Mouse (Mus musculus): ENCODE measurements at regions not wholly inside any gene's neighbourhood (a gene's known extent, or its start where the extent isn't known, plus 50 kb on each side); places are given as distances from the start of the nearest gene placed in this dataset.

DNA sequence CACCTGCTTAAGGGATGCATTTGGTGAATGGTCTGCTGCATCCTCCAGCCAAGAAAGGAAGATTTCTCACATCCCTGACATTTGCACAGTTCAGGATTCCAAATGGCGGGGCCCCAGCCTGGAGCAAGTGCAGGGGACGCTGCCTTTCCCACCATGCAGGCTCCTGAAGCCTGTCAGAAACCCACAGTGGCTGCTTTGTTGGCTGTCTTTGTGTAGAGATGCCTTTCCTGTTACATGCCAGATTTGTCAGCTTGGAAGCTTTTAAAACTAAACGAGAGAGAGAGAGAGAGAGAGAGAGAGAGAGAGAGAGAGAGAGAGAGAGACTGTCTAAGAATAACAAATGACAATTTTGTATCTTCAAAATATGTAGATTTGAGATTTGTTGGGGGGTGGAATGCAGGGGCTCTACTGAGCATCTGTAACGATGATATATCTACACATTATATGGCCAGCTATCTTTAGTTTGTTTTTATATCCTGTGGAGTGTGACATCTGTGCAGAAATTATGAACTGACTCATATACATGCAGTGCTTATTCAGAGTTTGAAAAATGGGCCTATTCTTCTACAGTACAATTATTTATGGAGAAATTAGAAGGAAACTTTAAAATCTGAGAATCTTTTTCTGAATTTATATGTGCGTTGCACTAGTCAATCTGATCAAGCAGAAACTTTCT is 164.0 kb downstream of the Rpl36a-ps1 start:
- TF ChIP-seq E2F4 (IDR thresholded peaks at IDR 0.05; ENCODE audit: insufficient read depth) (no peak), MAX (IDR thresholded peaks at IDR 0.05; ENCODE audit: low read depth) (no peak), POLR2A (IDR thresholded peaks at IDR 0.05; ENCODE audit: insufficient read length, low read depth) (no peak), MYOD1 (IDR thresholded peaks at IDR 0.05; ENCODE audit: control insufficient read depth in 1 of 3, insufficient read length in 2 of 3, low read depth in 2 of 3) (no peak), USF1 (IDR thresholded peaks at IDR 0.05; ENCODE audit: low read depth) (no peak), TCF12 (IDR thresholded peaks at IDR 0.05; ENCODE audit: insufficient read depth, poor library complexity, severe bottlenecking) (no peak), CEBPB (IDR thresholded peaks at IDR 0.05; ENCODE audit: insufficient read depth, poor library complexity, severe bottlenecking) (no peak), TCF3 (IDR thresholded peaks at IDR 0.05; ENCODE audit: insufficient read length, low read depth) (no peak)

Measured in myocyte (in vitro differentiated cells).